Mouse (Mus musculus): Measurements from ENCODE around the gene Dnhd1. TPM values are rescaled to one million over a fixed set of nuclear protein-coding genes. Genes with fewer than 3 reads are reported as not detected.

Gene Dnhd1
- under 1 TPM; 0.20 to 0.73 (median 0.61) TPM for total RNA-seq (2022)

DNA sequence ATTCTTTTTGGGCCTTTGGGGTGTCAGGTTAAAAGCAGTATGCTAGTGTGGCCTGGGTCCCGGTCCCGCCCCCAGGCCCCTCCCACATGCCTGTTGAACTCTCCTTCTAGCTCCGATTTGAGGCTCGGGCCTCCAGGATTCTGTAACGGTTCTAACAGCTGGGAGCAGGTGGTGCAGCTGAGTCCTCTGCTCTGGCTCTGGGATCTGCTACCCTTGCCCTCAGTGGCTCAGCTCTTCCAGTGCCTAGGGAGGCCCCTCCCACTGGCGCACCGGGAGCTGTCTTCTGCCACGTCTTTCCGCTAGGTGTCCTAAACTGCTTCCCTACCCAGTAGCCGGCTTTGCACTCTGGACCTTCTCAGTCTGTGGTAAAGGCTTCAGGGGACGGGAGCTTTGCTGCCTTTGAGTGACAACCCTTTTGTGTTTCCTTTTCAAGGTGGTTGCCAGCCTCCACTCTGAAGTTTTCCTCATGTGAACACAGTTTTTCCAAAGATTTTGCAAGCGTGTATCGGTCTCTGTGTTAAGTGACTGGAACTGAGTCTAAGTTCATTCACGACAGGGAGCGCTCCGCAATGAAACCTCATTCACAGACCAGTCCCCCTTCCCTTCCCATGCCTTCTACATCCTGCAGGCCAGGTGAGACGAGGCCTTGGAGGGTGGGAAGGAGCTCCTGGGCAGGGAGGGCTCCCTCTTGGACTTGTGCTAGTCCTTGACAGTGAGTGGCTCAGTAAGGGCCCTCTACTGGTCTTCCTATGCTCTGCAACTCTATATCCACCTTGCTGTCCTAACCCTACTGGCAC, at the start of gene Dnhd1:
Dnhd1 (plus strand) TSS at position 189 of the 797 bp plus-strand sequence.
- peak; percentile 73 for DNase-seq (ENCODE audit: low spot score)

DNA sequence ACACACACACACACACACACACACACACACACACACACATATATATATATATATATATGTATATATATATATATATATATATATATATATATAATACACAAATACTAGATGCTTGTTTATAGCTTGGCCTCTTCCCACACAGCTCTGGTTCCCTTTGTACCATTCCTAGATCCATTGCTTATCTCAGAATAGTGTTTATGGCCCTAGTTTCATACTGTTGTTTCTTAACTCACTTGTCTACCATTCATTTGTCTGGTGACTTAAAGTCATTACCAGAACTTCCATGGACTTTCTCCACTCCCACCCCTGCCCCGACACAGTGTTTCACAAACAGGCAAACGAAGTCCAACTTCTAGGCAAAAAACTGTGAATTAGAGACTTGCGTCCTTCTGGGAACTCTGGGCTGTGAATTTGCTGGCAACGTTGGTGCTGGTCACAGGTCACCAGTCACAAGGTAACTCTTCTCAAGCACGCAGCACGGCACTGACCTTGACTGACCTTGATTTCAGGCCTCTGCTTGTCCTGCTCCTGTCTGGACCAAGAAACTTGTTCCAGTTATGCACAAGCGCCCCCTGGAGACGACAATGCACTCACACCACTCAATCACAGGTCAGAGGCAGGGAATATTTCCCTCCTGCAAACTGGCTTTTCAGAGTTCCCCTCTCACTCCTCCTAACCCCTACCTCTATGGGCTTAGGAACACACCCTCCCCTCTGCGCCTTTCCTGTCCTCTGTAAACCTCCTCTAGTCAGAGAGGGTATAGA, 47.6 kb upstream of the Dnhd1 start:
- peak; percentile 66 for DNase-seq (ENCODE audit: low spot score)

DNA sequence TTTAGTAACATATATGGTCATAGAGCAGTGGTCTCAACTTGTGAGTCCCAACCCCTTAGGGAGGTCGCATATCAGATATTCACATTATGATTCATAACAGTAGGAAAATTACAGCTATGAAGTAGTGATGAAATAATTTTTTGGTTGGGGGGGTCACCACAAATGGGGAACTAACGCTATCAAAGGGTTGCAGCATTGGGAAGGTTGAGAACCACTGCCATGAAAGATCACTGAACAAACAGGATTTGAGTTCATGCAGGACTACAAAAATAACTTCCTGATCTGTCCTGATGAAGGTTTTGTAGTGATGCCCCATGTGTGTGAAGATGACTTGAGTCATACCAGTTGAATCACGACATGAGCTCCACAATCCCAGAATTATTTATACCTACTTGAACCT, 42.2 kb upstream of the Dnhd1 start:
- no peak for DNase-seq (ENCODE audit: low spot score)

DNA sequence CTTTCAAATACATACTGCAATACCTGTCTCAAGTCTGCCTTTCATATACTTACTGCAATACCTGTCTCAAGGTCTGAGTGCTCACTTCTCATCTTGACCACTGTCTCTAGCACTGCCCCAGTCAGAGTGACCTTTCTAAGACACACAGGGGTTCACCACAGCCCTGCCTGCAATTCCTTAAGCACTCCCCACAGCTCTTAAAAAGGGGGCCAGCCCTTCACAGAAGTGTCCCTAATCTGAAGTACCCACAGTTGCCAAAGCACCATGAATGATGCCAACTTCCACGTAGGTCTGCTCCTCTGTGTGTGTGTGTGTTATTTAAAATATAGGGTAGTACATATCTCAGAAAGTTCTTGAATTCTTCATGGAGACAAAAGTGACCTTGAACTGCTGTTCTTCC, 38.9 kb upstream of the Dnhd1 start:
- DNase-seq (ENCODE audit: low spot score), result no peak

DNA sequence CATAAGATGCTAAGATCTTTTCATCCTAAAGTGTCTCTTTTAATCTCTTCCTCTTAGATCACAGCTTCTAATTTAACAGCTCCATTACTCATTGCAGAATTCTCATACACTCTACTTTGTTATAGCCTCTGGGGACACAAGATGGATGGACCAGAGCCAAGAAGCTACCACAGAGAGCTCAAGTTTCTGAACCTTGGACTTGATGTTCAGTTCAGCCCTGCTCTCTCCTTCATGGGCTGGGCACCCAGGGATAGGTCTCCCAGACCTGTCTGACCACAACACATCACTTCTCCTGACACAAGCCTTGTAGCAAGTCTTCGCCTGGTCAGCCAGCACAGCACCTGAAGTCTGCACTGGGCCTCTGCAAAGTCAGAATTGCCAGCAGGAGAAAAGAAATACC, 36.2 kb upstream of the Dnhd1 start:
- no peak for DNase-seq (ENCODE audit: low spot score)

DNA sequence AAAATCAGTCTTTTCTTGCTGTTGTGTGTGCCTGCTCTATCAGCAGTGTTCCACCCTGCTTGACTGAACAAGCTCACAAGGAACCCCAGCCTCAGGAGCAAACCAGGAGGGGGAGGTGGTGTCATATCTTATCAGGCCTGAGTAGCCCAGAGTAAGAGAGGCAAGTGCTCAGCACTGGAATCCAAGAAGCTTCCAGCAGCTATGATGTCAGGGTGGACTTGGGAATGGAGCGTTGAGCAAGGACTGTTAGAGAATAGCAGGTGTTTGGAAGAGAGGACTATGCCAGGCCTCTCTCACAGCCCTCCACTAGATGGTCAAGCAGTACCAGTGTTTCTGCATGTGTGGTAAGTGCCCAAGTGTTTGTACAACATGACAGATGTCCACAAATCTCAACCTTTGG, 34.9 kb upstream of the Dnhd1 start:
- DNase-seq (ENCODE audit: low spot score), result no peak

DNA sequence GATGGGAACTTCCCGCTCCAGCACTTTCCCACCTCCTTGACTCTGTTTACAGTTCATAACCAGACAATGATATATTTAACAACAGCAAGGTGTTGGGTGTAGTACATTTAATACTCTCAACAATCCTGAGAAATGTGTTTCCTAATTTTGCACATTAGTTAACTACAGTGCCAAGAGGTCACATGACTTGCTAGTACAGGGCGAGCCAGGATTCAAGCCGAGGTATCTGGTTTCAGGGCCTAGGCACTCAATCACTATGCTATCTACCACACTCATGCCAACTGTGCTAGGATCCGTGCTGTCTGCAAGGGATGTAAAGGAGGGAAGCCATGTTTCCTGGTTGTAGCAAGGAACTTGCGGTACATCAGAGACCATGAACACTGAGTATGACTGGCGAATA, 34.1 kb upstream of the Dnhd1 start:
- DNase-seq (ENCODE audit: low spot score), result peak; percentile 38

DNA sequence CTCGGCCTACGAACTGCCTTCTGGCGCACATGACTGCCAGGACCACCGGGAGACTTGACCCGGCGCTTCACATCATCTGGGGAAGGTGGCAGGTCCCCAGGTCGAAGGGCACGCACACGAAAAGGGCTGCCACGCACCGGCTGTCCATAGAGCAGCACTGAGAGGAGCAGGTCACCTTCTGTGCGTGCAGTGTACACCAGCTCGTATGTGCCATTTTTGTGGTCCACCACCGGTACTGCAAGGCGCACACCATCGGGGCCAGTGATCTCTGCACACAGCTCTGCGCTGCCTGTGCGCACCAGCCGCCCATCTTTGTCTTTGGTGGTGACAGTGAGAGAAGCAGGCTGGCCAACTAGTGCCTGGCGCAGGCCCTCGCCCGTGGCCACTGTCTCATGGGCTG, 32.8 kb upstream of the Dnhd1 start:
- DNase-seq (ENCODE audit: low spot score), result no peak

DNA sequence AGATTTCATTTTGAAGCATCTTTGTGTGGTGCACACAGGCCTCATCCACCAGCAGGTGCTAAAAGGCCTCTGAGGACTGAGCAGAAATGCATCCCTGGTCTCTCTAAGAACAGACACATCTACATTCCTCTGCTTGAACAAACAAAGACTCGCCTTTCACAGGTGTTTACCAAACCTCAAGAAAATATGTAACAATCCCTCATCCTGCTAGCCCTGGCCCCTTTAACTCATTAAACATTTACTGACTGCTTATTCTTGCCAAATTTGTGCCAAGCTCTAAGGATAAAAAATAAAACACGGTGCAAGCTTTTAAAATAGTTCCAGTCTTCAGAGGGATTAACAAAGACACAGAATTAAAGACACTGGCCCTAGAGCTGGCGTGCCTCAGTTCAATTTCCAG, 30.9 kb upstream of the Dnhd1 start:
- no peak for DNase-seq (ENCODE audit: low spot score)

DNA sequence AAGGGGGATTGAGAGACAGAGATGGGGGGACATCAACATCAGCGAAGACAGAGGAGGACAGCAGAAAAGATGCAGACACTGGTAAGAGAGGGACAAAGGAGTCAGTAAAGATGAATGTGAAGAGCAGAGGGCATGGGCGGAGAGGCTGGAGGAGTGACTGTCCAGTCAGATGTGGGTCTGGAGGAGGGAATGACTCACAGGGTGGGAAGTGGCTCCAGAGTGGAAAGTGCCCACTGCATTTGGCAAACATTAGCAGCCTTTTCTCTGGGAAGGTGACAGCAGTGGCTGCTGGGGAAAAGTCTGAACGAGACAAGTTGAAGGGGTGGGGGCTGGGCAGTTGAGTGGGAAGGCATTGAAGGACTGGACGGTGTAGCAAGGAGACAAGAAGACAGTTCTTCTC, 29.6 kb upstream of the Dnhd1 start:
- no peak for DNase-seq (ENCODE audit: low spot score)

DNA sequence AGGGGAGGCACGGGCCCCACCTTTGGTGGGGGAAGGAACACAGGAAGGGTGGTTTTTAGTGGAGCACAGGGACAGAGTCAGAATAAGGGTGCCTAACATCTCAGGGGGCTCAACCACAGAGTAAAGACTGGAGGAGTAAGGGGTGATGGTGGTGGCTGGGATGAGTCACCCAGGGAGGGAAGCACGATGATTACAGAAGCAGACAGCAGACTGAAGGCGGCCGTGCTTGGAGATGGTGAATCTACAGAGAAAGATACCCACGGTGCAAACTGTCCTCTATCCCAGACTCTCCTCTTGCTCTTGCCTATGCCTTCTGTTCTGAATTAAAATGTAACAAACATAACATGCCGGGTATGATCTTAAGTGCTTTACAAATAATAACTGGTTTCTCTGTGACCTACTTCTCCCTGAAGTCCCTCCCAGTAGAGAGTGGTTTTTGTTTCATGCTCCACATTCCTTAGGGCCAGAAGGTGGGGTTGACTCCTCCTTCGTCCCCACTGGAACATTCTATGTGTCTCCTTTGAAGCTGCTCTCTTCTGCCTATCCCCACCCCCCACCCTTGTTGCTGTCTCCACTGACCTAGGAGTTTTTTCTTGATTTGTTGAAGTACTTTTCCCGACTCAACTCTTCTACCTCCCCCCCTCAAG, 28.9 kb upstream of the Dnhd1 start:
- no peak for DNase-seq (ENCODE audit: low spot score)

DNA sequence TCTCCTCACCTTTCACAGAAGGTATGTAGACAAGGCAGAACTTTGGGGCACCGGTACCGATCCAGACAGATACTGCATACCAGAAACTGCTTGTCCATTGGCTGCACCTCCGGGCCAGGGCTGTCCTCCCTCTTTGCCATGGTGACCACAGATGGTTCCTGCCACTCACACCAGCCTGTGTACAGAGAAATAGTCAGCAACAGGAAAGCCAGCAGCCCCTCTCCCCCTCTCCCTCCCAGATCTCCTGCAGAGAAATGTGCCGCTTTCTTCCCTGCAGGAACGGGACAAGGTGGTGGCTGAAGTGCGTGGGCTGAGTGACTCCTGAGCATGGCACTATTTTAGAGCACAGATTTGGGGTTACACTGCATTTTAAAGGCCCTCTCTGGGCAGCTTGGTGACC, 25.2 kb upstream of the Dnhd1 start:
- DNase-seq (ENCODE audit: low spot score), result no peak

DNA sequence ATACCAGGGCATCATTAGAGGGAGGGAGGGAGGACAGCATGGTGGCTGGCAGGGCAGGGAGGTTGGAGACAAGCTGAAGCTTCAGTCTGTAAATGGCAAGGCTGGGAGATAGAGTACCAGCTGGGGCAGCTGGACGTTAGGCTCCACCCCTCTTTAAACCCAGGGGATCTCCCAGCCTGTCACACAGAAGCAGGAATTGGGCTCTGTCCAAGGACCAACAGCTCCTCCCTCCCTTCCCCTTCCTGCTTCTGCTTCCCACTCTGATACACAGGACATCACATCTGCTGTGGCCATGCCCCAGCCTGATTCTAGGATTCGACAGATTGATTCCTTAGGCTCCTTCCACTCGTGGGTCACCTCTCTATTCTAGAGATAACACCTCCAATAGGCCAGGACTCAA, 22.0 kb upstream of the Dnhd1 start:
- DNase-seq (ENCODE audit: low spot score), result peak; percentile 90

DNA sequence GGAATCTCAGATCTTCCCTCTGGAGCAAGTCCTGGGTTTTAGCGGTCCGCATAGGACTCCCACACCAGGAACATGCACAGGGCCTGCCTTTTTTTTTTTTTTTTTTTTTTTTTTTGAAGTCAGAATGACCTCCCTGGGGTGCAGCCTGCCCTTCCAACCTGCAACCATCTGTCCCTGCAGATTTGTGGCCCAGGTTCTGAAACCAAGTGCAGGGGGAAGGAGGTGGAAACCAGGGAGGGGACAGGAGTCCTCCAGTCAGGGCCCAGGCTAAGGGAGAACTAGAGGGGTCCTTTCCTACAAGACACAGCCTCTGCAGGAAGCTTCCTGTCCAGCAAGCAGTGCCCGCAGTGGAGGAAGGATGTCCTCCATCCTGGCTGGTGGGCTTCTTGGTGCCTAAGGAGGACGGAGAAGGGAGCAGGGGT, 18.1 kb upstream of the Dnhd1 start:
- no peak for DNase-seq (ENCODE audit: low spot score)

DNA sequence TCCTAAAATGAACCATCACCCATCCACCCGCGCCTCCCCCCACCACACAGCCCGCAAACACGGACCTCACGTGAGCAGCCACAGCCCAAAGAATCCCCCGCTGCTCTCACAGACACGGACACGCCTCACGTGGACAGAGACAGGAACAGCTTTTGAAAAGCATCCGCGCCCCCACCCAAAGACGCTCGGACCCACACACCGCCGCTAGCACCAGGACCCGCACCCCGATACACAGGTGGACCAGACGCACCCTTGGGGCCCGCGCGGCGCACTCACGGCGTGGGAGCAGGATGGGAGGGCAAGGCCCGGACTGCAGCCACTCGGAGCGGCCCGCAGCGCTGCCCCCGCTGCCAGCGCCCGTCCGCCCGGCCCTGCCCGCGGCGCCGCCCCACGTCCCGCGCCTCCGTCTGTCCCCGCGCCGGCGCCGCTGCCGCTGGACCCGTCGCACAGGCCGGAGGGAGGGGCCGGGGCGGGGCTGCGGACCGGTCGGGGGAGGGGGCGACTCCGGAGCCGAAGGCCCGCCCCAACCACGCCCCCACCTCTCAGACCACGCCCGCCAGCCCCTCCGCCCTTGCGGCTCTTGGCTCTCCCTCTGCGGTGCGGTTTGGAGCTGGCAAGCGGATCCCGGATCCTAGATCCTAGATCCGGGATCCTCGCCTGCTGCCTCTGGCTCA, 17.4 kb upstream of the Dnhd1 start, which contains the start of gene Trim3:
Trim3 (minus strand) TSS at position 445 of the 674 bp plus-strand sequence.
- DNase-seq (ENCODE audit: low spot score), result peak; percentile 84

DNA sequence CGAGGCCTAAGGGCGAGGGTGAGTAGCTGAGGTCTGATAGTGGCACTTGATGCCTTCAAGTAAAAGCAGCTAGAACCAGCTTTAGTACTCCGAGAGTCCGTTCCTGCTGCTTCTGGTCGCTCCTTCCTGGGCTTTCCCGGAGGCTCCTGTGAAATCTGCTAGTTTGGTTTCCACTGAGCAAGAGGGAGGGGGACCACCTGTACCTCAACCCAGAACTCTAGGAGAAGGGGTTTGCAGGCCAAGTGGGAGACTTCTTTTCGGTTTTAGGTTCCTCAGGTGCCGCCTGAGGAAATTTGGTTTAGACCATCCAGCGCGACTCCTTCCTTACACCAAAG, 16.9 kb upstream of the Dnhd1 start:
- no peak for DNase-seq (ENCODE audit: low spot score)

DNA sequence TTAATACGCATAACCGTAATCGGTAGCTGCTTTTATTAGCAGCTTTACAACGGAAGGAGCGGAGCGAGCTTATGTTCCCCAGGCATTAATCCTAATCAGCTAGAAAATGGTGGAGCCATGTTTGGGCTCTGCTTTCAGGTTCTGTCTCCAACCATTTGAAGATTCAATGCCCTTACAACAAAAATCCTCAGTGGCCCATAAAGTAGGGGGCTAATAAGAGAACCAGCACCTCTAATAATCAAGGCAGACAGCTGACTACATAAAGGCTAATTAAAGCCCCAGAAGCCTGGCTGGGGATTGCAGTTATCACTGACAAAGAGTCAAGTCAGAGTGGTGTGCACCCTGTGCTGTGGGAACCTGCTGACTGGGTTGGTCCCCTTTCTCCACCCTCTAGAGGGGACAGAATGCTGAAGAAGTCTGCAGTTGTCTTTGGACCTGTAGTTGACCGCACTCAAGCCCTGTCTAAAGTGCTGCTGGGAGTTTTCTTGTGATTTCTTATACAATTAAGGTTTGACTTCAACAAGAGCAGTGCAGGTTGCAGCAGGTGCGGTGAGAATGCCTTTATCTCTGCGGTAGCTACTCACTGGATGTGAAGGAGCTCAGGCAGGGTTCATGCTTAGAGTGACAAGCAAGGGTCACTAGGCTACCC, 16.2 kb upstream of the Dnhd1 start:
- DNase-seq (ENCODE audit: low spot score), result no peak

DNA sequence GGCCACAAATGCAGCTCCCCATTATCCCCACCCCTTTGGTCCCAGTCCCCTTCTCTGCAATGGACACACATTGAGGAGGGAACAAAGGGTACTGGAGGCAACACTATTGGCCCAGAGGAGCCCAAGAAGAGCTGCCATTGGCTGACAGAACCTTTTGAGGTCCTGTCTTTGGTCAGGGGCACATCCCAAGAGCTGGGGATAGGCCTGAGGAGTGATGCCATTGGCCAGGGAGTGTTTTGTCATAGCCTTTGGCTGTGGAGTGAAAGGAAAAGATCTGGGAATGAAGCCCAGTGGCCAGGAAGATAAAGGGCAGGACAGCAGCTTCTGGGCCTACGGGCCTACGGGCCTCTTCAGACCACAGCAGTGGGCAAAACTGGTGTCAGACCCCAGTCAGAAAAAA, 14.9 kb upstream of the Dnhd1 start:
- DNase-seq (ENCODE audit: low spot score), result no peak

DNA sequence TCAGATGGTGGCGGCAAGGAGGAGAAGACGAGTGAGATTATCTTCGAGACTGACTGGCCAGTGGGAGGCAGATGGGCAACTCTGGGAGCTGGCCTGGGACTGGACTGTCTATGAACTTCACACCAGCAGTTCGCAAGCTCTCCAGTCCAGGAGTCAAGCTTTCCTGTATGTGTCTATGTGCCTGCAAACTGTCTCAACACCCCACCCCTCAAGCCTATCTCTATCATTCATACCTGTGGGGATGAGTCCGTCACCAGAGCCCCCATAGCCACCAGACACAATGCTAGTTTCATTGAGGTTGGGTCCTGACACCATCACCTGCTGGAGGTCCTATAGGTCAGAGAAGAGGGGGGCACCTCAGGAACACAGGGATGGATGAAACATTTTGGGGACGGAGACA, 11.9 kb upstream of the Dnhd1 start:
- DNase-seq (ENCODE audit: low spot score), result no peak

DNA sequence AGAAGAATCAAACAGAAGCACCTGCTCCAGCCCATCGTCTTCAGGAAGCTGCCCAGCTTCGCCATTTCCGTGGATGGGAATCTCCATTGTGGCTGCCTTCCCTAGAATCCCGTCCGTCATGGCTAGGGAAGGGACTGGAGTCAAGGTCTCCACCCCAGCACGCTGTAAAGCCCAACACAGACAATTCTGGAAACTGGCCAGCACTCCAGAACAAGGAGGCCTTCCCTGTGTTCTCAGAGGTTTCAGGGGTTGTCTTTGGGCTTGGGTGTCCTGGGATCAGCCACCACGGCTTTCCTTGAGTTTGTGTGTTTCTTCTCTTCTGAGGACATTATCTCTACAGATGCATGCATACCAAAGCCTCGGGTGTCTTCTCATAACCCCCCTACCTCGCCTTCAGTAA, 11.3 kb upstream of the Dnhd1 start:
- no peak for DNase-seq (ENCODE audit: low spot score)

DNA sequence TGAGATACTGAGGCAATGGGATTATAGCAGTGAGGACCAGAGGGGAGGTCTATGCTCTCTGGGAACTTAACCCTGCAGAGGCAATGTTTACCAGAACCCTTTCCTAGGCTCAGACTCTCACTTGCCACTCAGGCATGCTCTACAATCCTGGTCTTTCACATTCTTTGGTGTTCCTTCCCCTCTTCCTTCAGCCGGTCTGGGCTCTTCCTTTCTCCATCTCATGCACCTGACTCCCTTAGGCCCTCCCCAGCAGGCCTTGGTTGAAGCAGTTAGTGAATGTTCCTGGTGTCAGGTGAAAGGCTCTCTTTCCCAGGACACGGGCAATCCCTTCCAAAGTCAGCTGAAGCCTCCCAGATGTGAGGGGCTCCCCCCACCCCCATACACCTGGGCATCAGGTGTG, 10.9 kb upstream of the Dnhd1 start, which contains the start of gene Timm10b:
Timm10b (plus strand) TSS at position 301 of the 400 bp plus-strand sequence.
- no peak for DNase-seq (ENCODE audit: low spot score)

Data from heart, adult 8-10 months (tissue).